Mouse (Mus musculus) Patski (cell line): ENCODE measurements around the gene Grin2b. TPM values are rescaled to one million over a fixed set of nuclear protein-coding genes. Genes with fewer than 3 reads are reported as not detected.
A peak's percentile ranks its signal among the peaks of the same experiment; 100 is the strongest.

Experiments
- ATAC-seq: fragments of 100-300 bp; one replicate; pipeline ENCODE4 v1.8.0; 2021
- CTCF ChIA-PET: fragments of 350-600 bp; sonication (Branson Sonifier 250); formaldehyde crosslinking; loops from one replicate; lab custom pipeline; 2022; ENCODE audit warnings: inconsistent platforms; lab: Charles Lee
- POLR2A ChIA-PET: fragments of 350-600 bp; sonication (Branson Sonifier 250); formaldehyde crosslinking; loops from one replicate; lab custom pipeline; 2022; ENCODE audit warnings: antibody characterized with exemption, inconsistent platforms; lab: Charles Lee
- DNase-seq: peaks from one replicate; pipeline ENCODE4 v3.0.0-alpha.2; 2011; ENCODE audit warnings: low read depth, low spot score
- H3K27me3 ChIP-seq: fragments of 371-371 bp; one replicate; pipeline ENCODE4 v1.5.1; 2021
- CTCF ChIP-seq: fragments of 100-300 bp; IDR thresholded peaks from one replicate; pipeline ENCODE4 v1.5.1; 2021
- in situ Hi-C: fragments of 300-500 bp; cut with MboI; formaldehyde crosslinking; loops from 3 replicates; pipeline ENCODE4 v1.11.1; 2018; ENCODE audit warnings: low pct_unique_long_range_greater_than_20kb, mixed read lengths
- polyA plus RNA-seq: library from polyadenylated mRNA; unstranded; gene quantifications from one replicate; pipeline ENCODE4 v1.2.3, GENCODE M21; 2021

The Grin2b gene
- polyA plus RNA-seq, 1 experiment from 2014 or later, result not detected

DNA sequence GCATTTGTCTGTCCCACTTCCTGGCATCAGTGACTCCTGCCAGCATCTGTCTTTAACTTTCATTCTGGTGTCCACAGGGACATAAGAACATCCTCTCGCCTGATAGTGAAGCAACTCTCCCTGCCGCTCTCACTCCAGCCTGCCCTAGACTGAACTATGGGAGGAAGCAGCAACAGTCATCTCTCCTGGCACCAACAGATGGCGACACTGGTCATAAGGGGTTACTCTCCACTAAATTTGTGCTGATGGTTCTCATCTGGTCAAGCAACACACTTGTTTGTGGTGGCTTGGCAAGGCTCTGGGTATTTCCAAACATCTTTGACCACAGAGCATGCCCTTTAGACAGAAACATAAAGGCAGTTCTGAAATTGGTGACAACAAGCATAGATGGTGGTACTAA is 130.9 kb downstream of the Grin2b start:
- H3K27me3 ChIP-seq, result no peaks in the 10 kb centered on the region
- ChIA-PET CTCF (interaction anchor here (1.4 kb wide), 1 partner anchor 23 kb away, joined by 3 read pairs; no protein-coding TSS in a partner anchor), POLR2A (no interaction called here)
- peak; percentile 22 for TF ChIP-seq CTCF
- ATAC-seq, result no peak
- DNase-seq, result no peak
- in situ Hi-C loops, result no loop called here

DNA sequence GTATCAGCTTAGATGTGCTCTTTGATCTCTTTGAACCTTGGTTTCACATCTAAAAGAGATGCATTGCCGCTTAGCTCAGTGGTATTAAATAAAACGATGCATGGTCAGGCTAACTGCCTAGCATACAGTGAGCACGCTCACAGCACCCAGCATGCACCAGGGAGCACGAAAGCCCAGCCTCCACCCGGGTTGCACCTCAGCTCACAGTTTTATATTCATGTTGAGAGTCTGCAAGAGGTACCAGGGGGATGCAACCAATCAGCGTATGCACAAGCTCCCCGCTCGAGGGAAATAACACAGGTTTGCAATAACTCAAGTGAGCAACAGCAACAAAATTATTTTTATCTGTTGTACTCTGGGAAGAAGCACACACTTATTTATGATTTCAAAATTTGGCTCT is 131.5 kb downstream of the Grin2b start:
- POLR2A ChIA-PET, result interaction anchor here (0.5 kb wide), 1 partner anchor 20 kb away, joined by 4 read pairs; no protein-coding TSS in a partner anchor
- ATAC-seq (no peak), DNase-seq (no peak)
- CTCF ChIA-PET, result no interaction called here
- H3K27me3 ChIP-seq, result no peaks in the 10 kb centered on the region
- in situ Hi-C loops, result no loop called here
- no peak for TF ChIP-seq CTCF

DNA sequence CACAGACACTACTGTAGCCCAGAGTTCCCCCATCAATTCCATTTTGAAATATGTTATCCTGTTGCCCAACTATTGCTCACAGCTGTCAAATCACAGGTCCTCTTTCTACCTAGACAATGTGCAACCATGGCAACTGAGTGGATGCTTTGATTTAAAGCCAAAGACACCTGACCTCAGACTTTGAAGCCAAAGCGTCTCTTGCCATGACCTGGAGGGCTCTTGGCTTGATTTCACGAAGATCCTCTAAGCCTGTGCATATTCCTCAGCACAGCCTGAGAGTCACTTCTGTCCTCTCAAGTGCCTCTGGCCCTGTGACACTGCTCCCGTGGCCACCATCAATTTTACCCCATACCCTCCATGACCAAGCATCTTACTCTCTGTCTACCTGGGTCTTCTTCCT is 132.4 kb downstream of the Grin2b start:
- no peak for TF ChIP-seq CTCF
- DNase-seq (no peak), ATAC-seq (no peak)
- no peaks in the 10 kb centered on the region for H3K27me3 ChIP-seq
- CTCF ChIA-PET, result no interaction called here
- in situ Hi-C loops, result no loop called here
- POLR2A ChIA-PET, result no interaction called here

DNA sequence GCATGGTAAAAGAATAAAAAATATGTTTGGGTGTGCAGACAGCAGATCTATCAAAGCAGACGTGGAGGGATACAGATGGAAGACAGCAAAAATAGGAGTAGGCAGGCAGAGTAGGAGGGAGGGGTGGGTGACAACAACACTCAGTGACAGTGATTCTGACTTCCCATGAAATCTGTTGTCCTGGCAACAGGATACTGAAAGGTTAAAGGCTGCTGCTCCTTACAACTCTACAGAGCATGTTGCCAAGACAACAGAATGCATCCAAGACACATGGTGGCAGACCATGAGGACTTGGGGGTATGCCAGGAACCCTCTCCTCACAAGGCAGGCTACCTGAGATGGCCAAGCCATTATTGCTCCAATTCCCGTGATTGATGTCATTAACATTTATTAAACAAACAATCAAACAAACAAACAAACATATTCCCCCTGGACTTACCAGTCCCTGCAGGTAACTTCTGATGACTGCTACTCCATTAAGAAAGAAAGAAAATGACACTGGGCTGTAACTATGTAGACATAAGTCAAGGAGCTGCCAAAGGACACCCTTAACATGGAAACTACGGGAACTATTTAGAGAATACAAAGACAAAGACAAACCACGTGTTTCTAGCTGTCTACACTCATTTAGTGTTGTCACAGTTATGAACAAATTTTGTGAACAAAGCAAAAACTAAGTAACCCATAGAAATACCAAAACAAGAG is 143.9 kb downstream of the Grin2b start:
- CTCF ChIA-PET, result no interaction called here
- ATAC-seq (no peak), DNase-seq (no peak)
- H3K27me3 ChIP-seq, result no peaks in the 10 kb centered on the region
- POLR2A ChIA-PET, result no interaction called here
- no peak for TF ChIP-seq CTCF
- in situ Hi-C loops, result no loop called here

DNA sequence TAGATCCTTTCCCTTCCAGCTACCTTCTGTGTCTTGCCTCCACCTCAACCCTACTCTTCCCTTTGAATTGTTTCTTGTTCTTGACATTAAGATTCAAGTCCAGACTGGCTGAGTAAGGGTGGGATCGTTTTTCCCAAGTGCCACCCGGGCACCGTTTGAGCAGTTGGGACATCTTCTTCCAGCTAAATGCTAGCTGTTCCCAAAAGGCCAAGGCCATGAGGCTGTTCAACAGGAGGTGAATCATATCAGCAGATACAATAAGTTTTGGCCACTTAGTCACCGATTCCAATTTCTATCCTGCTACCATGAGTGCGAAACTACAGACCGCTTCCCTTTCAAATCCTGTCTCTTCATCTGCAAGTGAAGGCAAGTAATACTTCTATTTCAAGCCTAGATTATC is 146.4 kb downstream of the Grin2b start:
- in situ Hi-C loops, result no loop called here
- no peak for TF ChIP-seq CTCF
- no peak for ATAC-seq
- POLR2A ChIA-PET, result no interaction called here
- no peaks in the 10 kb centered on the region for H3K27me3 ChIP-seq
- DNase-seq, result no peak
- CTCF ChIA-PET, result no interaction called here

DNA sequence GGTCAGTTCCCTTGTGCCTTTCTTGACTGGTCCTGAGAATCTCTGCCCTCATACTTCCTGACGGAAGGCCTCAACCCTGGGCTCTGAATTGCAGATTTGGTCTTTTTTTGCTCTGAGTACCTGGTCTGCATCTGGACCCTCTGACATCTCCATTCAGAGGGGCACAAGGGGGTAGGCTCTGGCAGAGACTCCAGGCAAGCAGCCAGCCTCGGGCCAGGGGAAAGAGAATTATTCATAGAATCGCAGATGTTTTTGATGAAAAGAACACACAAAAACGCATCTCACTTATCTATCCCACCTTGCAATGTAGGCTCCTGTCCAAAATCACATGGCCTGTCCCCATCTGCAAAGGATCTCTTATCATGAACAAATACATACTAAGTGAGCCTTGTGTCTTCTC is 147.5 kb downstream of the Grin2b start:
- no peak for DNase-seq
- in situ Hi-C loops, result no loop called here
- H3K27me3 ChIP-seq, result no peaks in the 10 kb centered on the region
- no peak for TF ChIP-seq CTCF
- POLR2A ChIA-PET, result no interaction called here
- ATAC-seq, result no peak
- CTCF ChIA-PET, result interaction anchor here (1.0 kb wide), 1 partner anchor 35 kb away, joined by 4 read pairs; no protein-coding TSS in a partner anchor

DNA sequence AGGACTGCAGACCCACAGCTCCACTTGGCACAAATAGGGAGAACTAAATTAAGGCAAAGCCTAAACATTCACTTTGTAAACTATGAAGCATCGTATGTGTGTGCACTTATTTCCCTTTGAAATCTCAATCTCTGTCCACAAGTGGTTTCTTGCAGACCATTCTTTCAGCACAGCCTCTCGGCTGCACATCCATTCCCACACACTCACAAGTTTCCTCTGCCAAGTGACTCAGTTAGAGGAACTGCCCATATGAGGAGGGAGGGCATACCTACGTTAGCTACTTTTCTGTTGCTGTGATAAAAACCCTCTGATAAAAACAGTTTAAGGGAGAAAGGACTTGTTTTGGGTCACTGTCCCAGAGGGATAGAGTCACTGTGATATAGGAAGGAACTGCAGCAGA is 152.9 kb downstream of the Grin2b start:
- CTCF ChIA-PET, result no interaction called here
- in situ Hi-C loops, result no loop called here
- DNase-seq (no peak), ATAC-seq (no peak)
- no peak for TF ChIP-seq CTCF
- H3K27me3 ChIP-seq, result no peaks in the 10 kb centered on the region
- POLR2A ChIA-PET, result no interaction called here

DNA sequence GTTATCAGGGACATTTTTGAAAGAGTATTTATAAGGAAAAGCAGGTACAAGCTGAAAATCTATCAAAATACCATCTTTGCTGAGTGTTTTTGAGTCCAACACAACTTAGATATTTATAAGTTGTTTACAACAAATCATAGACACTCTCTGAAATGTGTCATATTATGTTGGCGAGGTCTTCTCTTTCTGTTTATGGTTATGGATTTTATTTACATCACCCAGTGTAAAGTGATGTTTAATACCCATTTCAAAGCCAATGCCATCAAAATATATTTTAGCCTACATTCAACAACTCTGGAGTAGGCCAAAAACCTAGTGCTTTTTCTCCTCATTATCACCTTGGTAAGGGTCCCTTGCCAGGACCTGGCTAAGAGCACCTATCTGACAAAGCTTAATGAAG is 154.3 kb downstream of the Grin2b start:
- in situ Hi-C loops, result no loop called here
- no peak for TF ChIP-seq CTCF
- ATAC-seq (no peak), DNase-seq (no peak)
- H3K27me3 ChIP-seq, result no peaks in the 10 kb centered on the region
- ChIA-PET CTCF (interaction anchor here (1.2 kb wide), 1 partner anchor 24 kb away, joined by 3 read pairs; no protein-coding TSS in a partner anchor), POLR2A (no interaction called here)

DNA sequence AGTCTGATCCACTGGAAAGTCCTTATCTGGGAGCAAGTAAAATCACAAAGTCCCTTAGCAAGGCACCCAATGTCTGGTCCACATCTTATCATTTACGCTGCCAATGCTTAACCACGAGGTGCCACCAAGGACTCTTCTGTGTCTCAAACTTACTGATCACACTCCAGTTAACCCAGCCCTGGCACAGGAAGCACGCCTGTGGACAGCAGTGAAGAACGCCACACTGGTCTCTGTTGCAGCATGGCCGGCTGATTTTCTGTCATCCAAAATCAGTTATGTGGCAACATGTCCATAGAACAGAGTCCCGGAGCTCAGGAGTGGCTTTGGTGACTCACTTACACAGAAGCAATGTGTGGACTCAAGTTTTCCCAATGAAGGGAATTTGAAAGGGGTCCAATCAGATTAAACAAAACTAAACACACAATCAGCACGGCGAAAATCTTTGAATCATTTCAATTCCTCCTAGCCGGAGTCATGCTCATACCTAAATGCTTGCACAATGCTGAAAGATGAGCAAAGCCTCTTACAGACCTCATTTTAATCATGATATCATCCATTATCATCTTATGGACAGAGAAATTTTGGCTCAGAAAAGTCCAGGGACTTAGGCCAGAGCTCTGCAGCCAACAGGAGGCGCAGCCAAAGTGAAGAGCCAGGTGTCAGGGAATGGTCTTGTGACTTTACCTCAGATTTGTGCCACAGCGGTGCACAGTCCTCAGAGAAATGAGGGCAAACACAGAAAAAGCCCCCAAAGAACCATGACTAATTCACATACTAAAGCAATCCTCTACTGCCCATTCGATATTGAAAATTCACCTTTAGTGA is 159.5 kb downstream of the Grin2b start:
- in situ Hi-C loops, result no loop called here
- DNase-seq (peak; percentile 55), ATAC-seq (peak; percentile 97)
- POLR2A ChIA-PET, result no interaction called here
- CTCF ChIA-PET, result interaction anchor here (0.6 to 0.7 kb wide), 2 partner anchors 8 to 107 kb away, joined by 3 read pairs; no protein-coding TSS in a partner anchor
- peak; percentile 10 for TF ChIP-seq CTCF
- no peaks in the 10 kb centered on the region for H3K27me3 ChIP-seq

DNA sequence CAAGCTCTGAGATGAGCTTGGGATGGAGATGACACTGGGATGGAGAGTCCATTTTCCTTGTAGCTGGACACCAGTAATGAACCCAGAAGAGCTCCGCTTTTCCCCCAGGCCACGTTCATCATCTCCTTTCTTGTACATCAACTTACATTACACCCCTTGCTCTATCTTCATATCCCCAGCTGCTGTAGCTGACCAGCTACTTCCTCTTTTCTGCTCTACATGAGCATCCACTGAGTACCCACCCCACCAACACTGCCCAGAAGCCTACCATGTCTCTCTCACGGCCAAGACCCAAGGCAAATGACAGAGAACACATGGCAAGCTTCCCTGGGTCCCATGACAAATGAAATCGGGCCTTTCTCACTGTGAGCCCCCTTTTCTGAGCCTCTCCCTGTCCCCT is 161.8 kb downstream of the Grin2b start:
- no peaks in the 10 kb centered on the region for H3K27me3 ChIP-seq
- ChIA-PET POLR2A (no interaction called here), CTCF (no interaction called here)
- in situ Hi-C loops, result no loop called here
- no peak for ATAC-seq
- DNase-seq, result no peak
- TF ChIP-seq CTCF, result no peak

DNA sequence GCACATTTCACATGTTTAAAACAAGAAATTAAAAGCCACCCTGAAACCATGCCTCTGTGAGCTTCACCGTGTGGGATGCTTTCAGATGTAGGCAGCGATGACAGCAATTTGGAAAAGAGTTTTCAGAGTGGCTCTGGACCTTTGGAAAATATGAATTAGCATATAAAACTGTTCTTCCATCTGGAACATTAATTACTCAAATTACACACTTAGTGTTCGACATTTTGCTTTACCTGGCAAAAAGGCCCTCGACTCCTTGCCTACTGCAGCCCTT is 162.3 kb downstream of the Grin2b start:
- ATAC-seq, result no peak
- in situ Hi-C loops, result no loop called here
- POLR2A ChIA-PET, result no interaction called here
- no peaks in the 10 kb centered on the region for H3K27me3 ChIP-seq
- CTCF ChIA-PET, result no interaction called here
- no peak for DNase-seq
- TF ChIP-seq CTCF, result no peak
